Mouse (Mus musculus) MEL (cell line): ENCODE measurements at regions not wholly inside any gene's neighbourhood (a gene's known extent, or its start where the extent isn't known, plus 50 kb on each side); places are given as distances from the start of the nearest gene placed in this dataset.

ENCODE experiments used
- CTCF ChIP-seq, 3 experiments: IDR thresholded peaks in 2 of 3; conservative IDR thresholded peaks in 1 of 3; 2 replicates each; pipeline ENCODE4 v1.5.1; 2011 to 2012; ENCODE audit warnings: low read length in 3 of 3, low read depth in 2 of 3, mild to moderate bottlenecking in 2 of 3, improper control_type of control experiment in 1 of 3, inconsistent platforms in 1 of 3, mixed read lengths in 1 of 3, moderate library complexity in 1 of 3; ENCODE audit not compliant: control insufficient read depth in 1 of 3, insufficient read depth in 1 of 3, poor library complexity in 1 of 3, severe bottlenecking in 1 of 3
- MYC ChIP-seq: IDR thresholded peaks from 2 replicates; pipeline ENCODE4 v1.6.1; 2011; ENCODE audit warnings: low read depth, mild to moderate bottlenecking, low read length, improper control_type of control experiment, moderate library complexity

GRCm38 (mm10) chr7:89041287-89041686, 362.7 kb downstream of the Tmem135 start:
- TF ChIP-seq CTCF (IDR thresholded peaks at IDR 0.05 in 2 of 3, conservative IDR thresholded peaks at IDR 0.05 in 1 of 3; ENCODE audit: control insufficient read depth in 1 of 3, insufficient read depth in 1 of 3, low read depth in 2 of 3, low read length in 3 of 3, poor library complexity in 1 of 3, severe bottlenecking in 1 of 3), result no peak
- TF ChIP-seq MYC, result no peak
